Mouse (Mus musculus) 3T3-L1 (cell line): ENCODE results near the gene Nelfcd.

Source experiments
- DNase-seq: peaks from one replicate; pipeline ENCODE4 v3.0.0-alpha.2; 2015; ENCODE audit warnings: low read depth, low spot score

The Nelfcd gene

DNA sequence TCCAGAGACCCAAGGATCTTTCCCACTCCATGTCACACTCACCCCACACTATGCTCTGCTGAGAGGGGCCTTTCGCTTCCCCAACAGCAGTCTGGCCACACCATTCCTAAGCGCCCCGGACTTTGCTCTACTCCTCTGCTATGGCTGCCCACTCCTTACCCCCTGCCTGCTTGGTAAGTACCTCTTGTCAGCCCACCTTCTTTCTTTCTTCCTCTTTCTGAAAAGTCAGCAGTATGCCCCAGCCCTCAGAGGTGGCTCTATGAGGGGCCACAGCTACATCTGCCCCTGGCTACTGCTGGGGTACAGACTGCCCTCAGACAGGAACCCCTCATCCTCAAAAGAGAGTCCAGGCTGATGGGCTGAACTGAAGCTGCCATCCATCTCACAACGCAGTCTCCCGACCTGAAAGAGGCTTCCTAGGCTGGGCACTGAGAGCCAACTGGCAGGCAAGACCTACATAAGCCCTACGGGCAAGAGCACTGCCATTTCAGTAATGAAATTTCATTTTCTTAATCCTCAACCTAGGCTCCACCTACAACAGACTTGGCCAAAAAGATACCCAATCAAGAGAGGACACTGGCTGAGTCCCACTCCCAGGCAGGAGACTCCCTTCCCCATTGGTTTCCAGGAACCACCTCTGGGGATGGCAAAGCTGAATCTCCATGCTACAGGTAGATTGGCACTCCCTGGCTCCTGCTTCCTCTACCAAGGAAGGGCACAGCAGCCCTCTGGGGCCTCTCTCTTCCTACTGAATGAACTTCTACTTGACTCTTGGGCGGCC lies 21.5 kb downstream of the Nelfcd start:
- no peak for DNase-seq

DNA sequence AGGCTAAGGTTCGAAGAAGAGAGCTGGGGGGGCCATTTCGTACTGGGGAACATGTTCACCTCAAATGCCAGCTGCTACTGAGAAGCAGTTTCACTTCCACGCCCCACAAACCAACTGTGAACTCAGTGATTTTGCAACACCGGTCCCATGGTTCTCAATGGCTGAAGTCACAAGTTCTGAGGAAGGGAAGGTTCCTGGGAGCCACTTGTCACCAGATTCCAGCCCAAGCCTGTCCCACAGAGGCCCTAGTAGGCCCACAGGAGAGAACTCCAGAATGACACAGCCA lies 22.0 kb downstream of the Nelfcd start:
- DNase-seq, result no peak

- peak; percentile 15 for DNase-seq
Measured at GRCm38 (mm10) chr2:174438181-174438580, 22.6 kb downstream of the Nelfcd start.

- DNase-seq, result peak; percentile 54
Measured at GRCm38 (mm10) chr2:174438737-174439449, 23.3 kb downstream of the Nelfcd start, which contains the start of gene Ctsz. Ctsz (minus strand) TSS chr2:174439039.

DNA sequence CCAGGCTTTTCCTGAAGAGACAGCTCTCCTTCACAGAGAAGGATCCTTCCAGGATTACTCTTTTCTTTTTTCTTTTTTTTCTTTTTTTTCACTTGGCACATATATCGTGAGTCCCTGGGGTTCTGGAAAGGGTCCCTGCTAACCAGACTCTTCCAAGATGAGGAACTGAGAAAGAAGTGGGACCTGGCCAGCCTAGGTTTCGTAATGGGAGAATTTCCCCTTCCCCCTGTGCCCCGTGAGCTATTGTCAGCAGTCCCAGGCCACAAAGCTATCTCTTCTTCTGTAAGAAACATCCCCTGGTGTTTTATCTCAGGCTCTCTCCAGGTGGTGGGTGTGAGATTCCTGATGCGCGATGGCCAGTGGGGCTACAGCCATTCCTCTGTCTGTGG lies 23.8 kb downstream of the Nelfcd start:
- no peak for DNase-seq

DNA sequence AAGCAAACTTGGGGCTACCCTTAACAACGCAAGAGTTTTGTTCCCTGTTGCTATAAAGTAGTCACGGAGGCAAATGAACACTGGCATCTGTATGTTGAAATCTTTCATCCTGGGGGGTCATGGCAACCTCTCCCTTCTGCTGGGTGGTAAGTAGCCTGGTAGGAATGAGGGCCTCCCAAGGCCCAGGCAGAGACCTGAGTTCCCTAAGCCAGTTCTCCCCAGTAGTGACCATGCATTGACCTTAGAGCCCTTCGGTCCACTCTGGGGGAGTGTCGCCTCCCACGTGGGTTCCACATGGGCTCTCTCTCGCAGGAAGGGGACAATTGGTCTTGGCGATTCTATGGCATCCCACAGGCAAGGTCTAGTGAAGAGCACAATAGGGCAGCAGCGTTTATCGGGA lies 24.4 kb downstream of the Nelfcd start:
- no peak for DNase-seq

- DNase-seq, result no peak
Measured at GRCm38 (mm10) chr2:174441898-174442297, 26.3 kb downstream of the Nelfcd start.

DNA sequence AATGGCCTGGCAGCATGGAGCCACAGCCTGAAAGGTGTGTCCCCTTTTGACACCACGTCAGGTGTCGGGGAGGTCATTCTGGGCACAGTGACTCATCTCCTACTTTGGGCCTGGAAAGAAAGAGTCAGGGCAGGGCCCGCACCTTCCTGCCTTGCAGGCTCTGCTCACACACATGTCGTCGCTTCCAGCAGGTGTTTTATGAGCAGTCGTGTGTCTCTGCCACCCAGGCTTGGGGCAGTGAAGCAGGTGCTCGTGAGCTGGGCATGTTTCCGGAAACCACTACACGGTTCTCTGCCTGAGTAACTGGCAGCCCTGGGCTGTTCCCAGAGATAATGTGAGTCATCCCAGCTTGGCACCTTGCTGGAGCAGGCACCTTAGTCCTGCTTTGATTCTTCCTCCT lies 26.9 kb downstream of the Nelfcd start:
- DNase-seq, result peak; percentile 39

- peak; percentile 37 for DNase-seq
Measured at GRCm38 (mm10) chr2:174443046-174443445, 27.4 kb downstream of the Nelfcd start.

DNA sequence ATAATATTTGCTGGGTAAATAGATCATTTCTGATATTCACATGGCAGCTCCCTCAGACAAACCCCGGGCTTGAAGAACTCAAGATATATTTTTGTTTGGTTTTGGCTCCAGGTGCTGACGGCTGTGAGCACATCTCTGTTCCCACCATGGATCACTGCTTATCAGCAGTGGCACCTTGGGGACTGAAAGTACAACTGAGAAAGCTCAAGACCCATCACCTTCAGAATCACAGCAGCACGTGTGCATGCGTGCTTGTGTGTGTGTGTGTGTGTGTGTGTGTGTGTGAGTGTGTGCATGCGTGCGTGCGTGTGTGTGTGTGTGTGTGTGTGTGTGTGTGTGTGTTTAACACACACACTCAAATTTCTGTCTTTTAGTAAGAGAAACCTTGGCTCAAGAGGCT lies 28.8 kb downstream of the Nelfcd start:
- DNase-seq, result no peak

- peak; percentile 46 for DNase-seq
Measured at GRCm38 (mm10) chr2:174445018-174445417, 29.4 kb downstream of the Nelfcd start.

- DNase-seq, result no peak
Measured at GRCm38 (mm10) chr2:174446492-174446891, 30.9 kb downstream of the Nelfcd start.

DNA sequence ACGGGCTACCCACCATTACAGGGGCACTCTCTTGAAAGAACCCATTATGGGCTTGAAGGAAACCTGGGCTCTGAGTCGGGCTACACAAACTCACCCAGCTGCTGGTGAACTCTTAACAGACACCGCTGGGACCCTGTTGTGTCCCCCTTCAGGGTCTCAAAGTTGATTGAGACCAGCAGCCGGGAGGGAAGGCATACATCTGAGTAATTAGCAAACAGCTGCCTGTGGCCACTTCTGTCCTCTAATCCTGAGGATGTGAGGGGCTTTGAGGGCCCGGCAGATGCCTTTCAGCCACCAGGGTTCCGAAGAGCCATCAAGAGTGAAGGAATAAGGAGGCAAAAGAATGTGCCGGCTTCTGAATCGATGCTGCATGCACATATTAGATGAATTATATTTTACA lies 31.3 kb downstream of the Nelfcd start:
- no peak for DNase-seq

- no peak for DNase-seq
Measured at GRCm38 (mm10) chr2:174448405-174448804, 32.8 kb downstream of the Nelfcd start.

DNA sequence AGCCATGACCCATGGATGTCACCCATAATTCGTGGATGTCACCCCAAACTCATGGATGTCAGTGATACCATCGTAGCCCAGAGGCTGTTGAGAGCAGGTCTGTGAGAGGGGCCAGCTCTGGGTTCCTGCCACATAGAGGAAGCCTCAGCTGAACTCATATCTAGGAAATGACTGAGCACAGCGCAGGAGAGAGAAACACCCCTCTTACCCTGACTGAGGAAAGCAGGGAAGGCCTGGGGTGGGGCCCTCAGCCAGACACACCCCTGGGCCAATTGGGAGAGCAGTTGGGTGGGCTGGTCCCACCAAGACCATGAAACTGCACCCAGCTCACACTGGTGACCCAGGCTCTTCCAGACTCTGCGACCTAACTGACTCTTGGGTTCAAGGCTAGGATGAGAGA lies 34.7 kb downstream of the Nelfcd start, which contains the start of gene Tubb1:
Gene Tubb1 (plus strand): TSS at position 343 of the 400 bp plus-strand sequence.
- no peak for DNase-seq

DNA sequence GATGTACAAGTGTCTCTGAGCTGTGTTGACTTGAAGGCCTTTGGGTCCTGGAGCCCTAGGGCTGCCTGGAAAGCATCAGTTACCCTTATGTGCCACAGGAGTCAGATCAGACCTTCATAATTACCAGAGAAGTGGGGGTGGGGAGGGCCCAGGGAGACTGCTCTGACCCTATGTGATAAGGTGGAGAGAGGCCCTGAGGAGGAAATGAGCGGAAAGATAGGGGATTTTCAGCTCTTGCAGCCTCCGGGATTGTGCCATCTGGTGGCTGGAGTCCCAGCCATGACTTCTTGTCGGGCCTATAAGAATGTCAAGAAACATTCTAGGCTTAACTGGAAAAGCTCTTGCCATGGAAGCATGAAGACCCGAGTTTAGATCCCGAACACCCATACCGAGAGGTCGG lies 38.1 kb downstream of the Nelfcd start:
- DNase-seq, result peak; percentile 49

- DNase-seq, result no peak
Measured at GRCm38 (mm10) chr2:174459365-174459764, 43.8 kb downstream of the Nelfcd start.

GRCm38 (mm10) chr2:174463370-174463769 lies 47.8 kb downstream of the Nelfcd start:
- no peak for DNase-seq

DNA sequence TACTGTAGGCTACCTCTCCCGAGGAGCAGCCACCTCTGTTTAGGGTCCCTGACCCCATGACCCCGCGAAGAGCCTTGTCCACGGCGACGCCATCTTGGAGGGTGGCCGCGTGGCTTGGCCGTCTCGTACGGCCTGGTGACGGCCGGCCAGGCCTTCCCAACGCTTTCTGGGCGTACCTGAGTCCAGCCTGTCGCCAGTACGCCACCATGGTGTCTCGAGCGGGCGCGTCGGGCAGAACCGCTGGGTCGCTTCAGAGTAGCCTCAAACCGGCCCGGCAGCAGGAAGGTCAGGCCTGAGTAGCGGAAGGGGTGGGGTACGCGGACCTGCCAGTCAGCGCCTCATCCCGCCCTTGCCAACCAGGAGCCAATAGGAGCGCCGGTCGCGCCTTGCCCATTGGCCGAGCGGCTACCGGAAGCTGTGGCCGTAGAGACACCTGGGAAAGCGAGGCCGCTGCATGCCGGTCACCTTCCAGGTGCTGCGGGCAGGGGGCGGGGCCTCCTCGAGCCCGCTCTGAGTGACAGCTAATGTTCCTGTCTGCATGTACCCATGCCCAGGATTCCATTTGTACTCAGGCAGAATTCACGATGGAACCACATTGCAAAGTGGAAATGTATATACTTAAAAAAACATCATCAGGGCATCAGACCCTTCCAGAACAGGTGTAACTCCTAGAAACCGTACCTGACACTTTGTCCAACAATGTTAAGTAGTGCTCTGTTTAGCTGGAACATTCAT lies 48.4 kb downstream of the Nelfcd start, which contains the start of gene Atp5e:
Gene Atp5e (minus strand): TSS at position 317 of the 735 bp plus-strand sequence.
- DNase-seq, result peak; percentile 95

DNA sequence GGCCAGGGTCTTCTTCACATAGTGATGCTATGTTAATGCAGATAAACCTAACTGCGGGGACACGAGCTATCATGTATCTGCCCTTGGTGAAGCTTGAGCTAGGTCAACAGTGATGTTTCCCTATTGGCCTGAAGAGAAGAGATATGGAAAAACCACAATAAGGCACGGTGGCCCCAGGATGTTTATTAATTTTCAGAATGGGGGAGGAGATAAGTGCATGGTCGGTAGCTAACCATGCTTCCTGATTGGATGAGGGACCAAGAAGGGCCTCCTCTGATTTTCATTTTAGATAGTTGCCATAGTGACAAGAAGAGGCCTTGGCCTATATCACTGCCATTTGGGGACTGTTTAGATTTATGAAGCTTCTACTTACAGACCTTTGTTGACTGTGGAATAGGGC lies 54.7 kb downstream of the Nelfcd start:
- no peak for DNase-seq

DNA sequence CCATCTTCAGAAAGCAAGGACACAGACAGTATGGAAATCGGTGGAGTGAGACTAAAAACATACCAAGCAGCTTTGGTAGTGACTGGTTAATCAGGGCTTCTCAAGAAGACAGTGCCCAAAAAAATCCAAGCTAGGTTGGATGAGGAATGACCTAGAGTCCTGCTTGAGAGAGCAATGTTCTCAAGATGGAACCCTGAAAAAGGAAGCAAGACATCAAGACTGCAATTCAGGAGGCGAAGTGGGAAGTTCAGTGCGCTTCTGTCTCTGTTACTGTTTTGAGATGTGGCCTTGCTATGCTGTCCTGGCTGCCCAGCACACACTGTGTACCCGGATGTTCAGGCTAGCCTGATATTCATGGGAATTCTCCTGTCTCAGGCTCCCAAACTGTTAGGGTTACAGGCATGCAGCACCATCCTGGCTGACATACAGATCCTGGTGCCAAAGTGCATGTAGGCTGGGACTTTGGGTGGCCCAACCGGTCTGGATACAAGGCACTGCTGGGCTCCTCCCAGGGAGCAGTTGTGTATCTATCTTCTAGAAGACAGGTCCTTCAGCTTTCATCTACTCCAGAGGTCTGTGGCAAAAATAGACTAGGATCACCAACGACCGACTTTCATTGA lies 55.3 kb downstream of the Nelfcd start:
- DNase-seq, result no peak

DNA sequence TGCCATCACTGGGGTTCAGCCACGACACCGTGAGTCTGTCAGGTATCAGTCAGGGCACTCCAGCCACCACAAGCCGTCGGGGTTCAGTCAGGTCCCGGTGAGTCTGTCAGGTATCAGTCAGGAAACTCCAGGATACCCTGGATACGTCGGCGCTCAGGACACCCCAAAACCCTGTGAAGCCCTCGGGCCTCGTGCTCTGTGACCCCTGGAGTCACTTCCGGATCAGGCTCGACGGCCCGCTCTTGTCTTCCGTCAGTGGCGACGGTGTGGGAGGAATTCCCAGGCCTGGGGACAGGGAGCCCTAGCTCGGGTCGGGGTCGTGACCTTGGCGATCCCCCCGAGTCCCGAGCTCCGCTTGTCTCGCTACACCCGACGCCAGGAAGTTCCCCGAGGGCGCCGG lies 56.8 kb downstream of the Nelfcd start:
- DNase-seq, result peak; percentile 42
